Mouse (Mus musculus) heart, postnatal 0 days (tissue): ENCODE results near the gene Herc6.

Experiments used
- CTCF ChIP-seq: IDR thresholded peaks from 2 replicates; pipeline ENCODE4 v1.5.1; 2016; ENCODE audit warnings: antibody characterized with exemption, control low read depth, low read depth
- EP300 ChIP-seq: IDR thresholded peaks from 2 replicates; pipeline ENCODE4 v1.6.1; 2016; ENCODE audit warnings: antibody characterized with exemption, low read depth

DNA sequence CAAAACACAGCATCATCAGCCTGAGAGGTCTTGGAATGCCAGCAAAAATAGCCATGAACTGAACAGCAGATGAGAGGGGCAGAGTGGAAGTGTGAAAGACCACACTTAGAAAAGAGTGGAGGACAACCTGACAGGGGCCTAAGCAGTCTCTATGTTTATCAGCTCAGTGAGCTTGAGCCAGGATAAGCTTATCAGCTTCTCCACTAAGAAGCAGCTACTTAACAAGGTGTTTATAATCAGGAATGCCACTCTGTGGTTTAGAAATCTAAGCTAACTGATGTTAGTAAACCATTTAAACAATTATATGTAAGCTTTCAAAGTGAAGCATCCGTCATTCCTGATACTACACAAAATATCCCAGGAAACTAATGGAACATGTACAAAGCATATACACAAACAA is 48.8 kb upstream of the Herc6 start:
- TF ChIP-seq EP300: no peak
- no peak for TF ChIP-seq CTCF
